Mouse (Mus musculus) hindbrain, embryonic 16.5 days (tissue): Measurements from ENCODE around the gene Il16. TPM values are rescaled to one million over a fixed set of nuclear protein-coding genes. Genes with fewer than 3 reads are reported as not detected.

Source experiments
- ATAC-seq: fragments of 200-750 bp; cut with Nextera tagmentation; 2 replicates; pipeline ENCODE4 v1.8.0; 2017; ENCODE audit warnings: moderate TSS enrichment, moderate library complexity
- H3K27ac ChIP-seq: fragments of 300-500 bp; sonication (generic); 2 replicates; pipeline ENCODE4 v1.5.1; 2014; ENCODE audit warnings: low read depth, mild to moderate bottlenecking, control low read depth, low read length, moderate library complexity
- H3K27me3 ChIP-seq: fragments of 300-500 bp; sonication (generic); replicated peaks from 2 replicates; pipeline ENCODE4 v1.6.1; 2014; ENCODE audit warnings: low read length; ENCODE audit not compliant: control insufficient read depth, insufficient read depth
- H3K36me3 ChIP-seq: fragments of 300-500 bp; sonication (generic); 2 replicates; pipeline ENCODE4 v1.6.1; 2014; ENCODE audit warnings: mild to moderate bottlenecking, low read length, moderate library complexity, mixed read lengths; ENCODE audit not compliant: control insufficient read depth, insufficient read depth
- H3K4me1 ChIP-seq: fragments of 300-500 bp; sonication (generic); 2 replicates; pipeline ENCODE4 v1.6.1; 2014; ENCODE audit warnings: low read depth, low read length; ENCODE audit not compliant: control insufficient read depth, insufficient read depth
- H3K4me2 ChIP-seq: fragments of 300-500 bp; sonication (generic); 2 replicates; pipeline ENCODE4 v1.6.1; 2014; ENCODE audit warnings: mild to moderate bottlenecking, low read length, control low read depth, moderate library complexity
- H3K4me3 ChIP-seq: fragments of 300-500 bp; sonication (generic); 2 replicates; pipeline ENCODE4 v1.5.1; 2014; ENCODE audit warnings: mild to moderate bottlenecking, low read length, control low read depth, moderate library complexity
- H3K9ac ChIP-seq: fragments of 300-500 bp; sonication (generic); 2 replicates; pipeline ENCODE4 v1.6.1; 2014; ENCODE audit warnings: low read depth, mild to moderate bottlenecking, control low read depth, low read length, moderate library complexity
- H3K9me3 ChIP-seq: fragments of 300-500 bp; sonication (generic); 2 replicates; pipeline ENCODE4 v1.6.1; 2014; ENCODE audit warnings: mild to moderate bottlenecking, low read length, moderate library complexity; ENCODE audit not compliant: control insufficient read depth
- WGBS: fragments of 180-500 bp; shearing (Covaris S2); extraction: QIAGEN DNeasy Blood & Tissue Kit; methylation state at CpG from one replicate; pipeline ENCODE4 v1.1.7; 2014; 5-methylcytosine and 5-hydroxymethylcytosine counted together
- polyA plus RNA-seq: library from polyadenylated mRNA; unstranded; fragments of >200 nt; fragmentation: Nextera tagmentation; extraction: Ambion mirVana; gene quantifications from 2 replicates; pipeline ENCODE4 v1.2.1, GENCODE M21; 2015

The Il16 gene
- 1.1 and 1.2 TPM in 2 replicates for polyA plus RNA-seq

DNA sequence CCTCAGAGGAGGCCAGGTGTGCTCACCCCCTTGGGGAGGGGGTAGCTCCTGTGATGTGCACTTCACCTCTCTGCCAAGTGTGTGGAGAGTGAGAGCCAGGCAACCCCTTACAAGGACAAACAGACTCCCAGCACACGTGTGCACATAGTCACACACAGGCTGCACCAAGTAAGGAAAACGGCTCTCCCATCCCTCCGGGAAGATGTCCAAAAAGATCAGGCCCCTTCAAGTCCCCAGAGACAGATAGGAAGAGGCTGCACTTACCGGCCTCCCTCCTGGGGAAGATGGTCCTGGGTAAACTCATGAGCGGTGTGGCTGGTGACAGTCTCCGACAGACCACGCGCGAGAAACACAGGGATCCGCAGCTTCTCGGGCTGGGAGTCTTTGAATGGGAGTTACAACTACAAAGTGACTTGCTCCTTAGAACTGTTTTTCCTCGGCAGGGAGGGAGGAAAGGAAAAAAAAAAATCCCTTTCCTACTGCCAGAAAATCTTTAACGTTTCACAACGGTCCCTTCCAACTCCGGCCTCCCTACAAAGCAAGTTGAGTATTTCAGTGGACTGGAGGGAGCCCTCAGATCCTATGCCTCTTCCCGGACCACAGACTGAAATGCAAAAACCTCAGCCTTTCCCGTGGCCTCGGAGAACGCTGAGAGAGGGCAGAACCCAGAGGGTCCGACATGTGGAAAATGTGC, at the start of gene Il16:
TSS of gene Il16 (minus strand) at position 314 of the 694 bp plus-strand sequence.
- ATAC-seq: peak; percentile 39; the same call in 1 of the 2 replicates
- Histone ChIP-seq H3K27ac (no peak within 1 kb of the TSS), H3K4me1 (peaks cover 3% of the 10 kb centered on the region; the same call in 1 of the 2 replicates), H3K4me3 (no peak within 1 kb of the TSS), H3K9ac (no peak within 1 kb of the TSS), H3K27me3 (no peaks in the 10 kb centered on the region; the same call in 1 of the 2 replicates), H3K36me3 (no peaks in the 10 kb centered on the region), H3K9me3 (no peaks in the 10 kb centered on the region), H3K4me2 (peak within 1 kb of the TSS; percentile 5; the same call in 1 of the 2 replicates)
- WGBS: 43% methylated on average over 20 of the region's 20 CpGs

- no peak within 1 kb of the TSS for H3K27ac ChIP-seq
- H3K4me2 ChIP-seq: peak within 1 kb of the TSS; percentile 52
- no peak within 1 kb of the TSS for H3K9ac ChIP-seq
- 5% methylated on average over 14 of the region's 14 CpGs for WGBS
- peak within 1 kb of the TSS; percentile 18 for H3K4me3 ChIP-seq
- peaks cover 4% of the 10 kb centered on the region; the same call in 1 of the 2 replicates for H3K4me1 ChIP-seq
- ATAC-seq: peak; percentile 98
- no peaks in the 10 kb centered on the region for H3K36me3 ChIP-seq
- H3K27me3 ChIP-seq: no peaks in the 10 kb centered on the region
- no peaks in the 10 kb centered on the region for H3K9me3 ChIP-seq
Measured at GRCm38 (mm10) chr7:83794705-83795104, 49.2 kb upstream of the Il16 start, which contains the start of gene Cfap161. Gene Cfap161 (minus strand): TSS chr7:83794880.

DNA sequence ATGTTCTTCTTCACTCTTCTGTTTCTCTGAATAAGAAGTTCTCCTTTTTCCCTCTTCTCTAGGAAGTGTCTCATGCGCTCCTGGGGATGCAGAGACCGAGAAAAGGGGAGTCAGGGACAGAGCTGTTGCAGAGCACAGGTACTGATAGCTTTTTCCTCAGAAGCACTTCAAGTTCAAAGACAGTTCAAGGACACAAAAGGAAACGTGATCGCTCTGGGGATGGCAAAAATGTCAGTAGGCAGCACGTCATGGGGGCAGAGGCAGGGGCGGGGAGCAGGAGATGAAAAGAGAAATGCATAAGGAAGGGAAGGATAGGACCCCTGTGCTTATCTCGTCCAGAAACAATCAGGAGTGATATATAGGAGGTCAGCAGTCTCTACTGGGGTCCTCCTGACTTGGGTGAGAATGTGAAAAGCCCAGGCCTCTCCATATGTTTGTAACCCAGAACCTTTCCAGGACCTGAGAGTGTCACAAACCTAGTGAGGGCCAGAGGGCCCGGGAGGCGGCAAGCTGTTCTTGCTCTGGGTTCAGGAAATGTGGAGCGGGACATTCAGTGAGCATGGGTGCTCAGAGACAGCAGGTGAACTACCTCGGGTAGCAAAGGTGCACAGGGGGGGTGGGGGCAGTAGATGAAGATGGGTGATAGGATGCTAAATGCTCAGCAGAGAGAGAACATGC, 48.6 kb upstream of the Il16 start:
- peak overlapping the region; percentile 52 for H3K4me2 ChIP-seq
- 47% methylated on average over 11 of the region's 11 CpGs for WGBS

GRCm38 (mm10) chr7:83780881-83781280, 35.4 kb upstream of the Il16 start:
- no peak overlapping the region for H3K27ac ChIP-seq
- no peak overlapping the region for H3K4me2 ChIP-seq
- ATAC-seq: no peak
- no peaks in the 10 kb centered on the region for H3K4me1 ChIP-seq
- H3K36me3 ChIP-seq: no peaks in the 10 kb centered on the region
- no peak overlapping the region for H3K4me3 ChIP-seq
- WGBS: 81% methylated on average over 4 of the region's 4 CpGs
- no peaks in the 10 kb centered on the region for H3K9me3 ChIP-seq
- H3K27me3 ChIP-seq: no peaks in the 10 kb centered on the region
- H3K9ac ChIP-seq: no peak overlapping the region

More for the DNA sequence above, 48.6 kb upstream of the Il16 start:
- ATAC-seq: no peak
- Histone ChIP-seq H3K27ac (no peak overlapping the region), H3K27me3 (no peaks in the 10 kb centered on the region), H3K9me3 (no peaks in the 10 kb centered on the region), H3K9ac (no peak overlapping the region), H3K36me3 (no peaks in the 10 kb centered on the region), H3K4me1 (peaks cover 4% of the 10 kb centered on the region; the same call in 1 of the 2 replicates), H3K4me3 (peak overlapping the region; percentile 18)

DNA sequence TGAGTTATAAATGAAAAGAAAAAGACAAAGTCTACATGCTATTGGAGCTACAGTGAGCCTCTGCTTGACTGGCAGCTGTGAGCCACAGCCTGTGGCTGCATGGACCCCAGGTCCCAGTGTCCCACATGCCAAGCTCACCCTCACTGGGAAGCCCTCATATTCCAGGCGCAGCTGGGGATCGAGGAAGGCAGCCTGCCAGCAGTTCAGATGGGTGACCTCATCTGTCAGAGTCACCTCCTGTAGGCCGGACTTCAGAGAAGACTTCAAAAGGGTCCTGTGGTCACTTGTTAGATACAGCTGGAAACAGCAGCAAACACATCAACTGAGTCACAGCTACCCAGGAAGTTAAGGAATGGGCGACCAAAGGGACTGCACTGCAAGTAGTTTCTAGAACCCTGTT, 34.5 kb upstream of the Il16 start:
- 78% methylated on average over 4 of the region's 4 CpGs for WGBS
- no peaks in the 10 kb centered on the region for H3K36me3 ChIP-seq
- no peak for ATAC-seq
- H3K9ac ChIP-seq: no peak overlapping the region
- no peak overlapping the region for H3K4me2 ChIP-seq
- H3K27ac ChIP-seq: no peak overlapping the region
- no peaks in the 10 kb centered on the region for H3K4me1 ChIP-seq
- H3K9me3 ChIP-seq: no peaks in the 10 kb centered on the region
- H3K4me3 ChIP-seq: no peak overlapping the region
- no peaks in the 10 kb centered on the region for H3K27me3 ChIP-seq

GRCm38 (mm10) chr7:83779028-83779427, 33.5 kb upstream of the Il16 start:
- no peaks in the 10 kb centered on the region for H3K9me3 ChIP-seq
- H3K4me2 ChIP-seq: no peak overlapping the region
- no peak overlapping the region for H3K27ac ChIP-seq
- 76% methylated on average over 2 of the region's 2 CpGs for WGBS
- no peaks in the 10 kb centered on the region for H3K36me3 ChIP-seq
- no peak for ATAC-seq
- no peak overlapping the region for H3K4me3 ChIP-seq
- no peaks in the 10 kb centered on the region for H3K27me3 ChIP-seq
- no peaks in the 10 kb centered on the region for H3K4me1 ChIP-seq
- H3K9ac ChIP-seq: no peak overlapping the region

DNA sequence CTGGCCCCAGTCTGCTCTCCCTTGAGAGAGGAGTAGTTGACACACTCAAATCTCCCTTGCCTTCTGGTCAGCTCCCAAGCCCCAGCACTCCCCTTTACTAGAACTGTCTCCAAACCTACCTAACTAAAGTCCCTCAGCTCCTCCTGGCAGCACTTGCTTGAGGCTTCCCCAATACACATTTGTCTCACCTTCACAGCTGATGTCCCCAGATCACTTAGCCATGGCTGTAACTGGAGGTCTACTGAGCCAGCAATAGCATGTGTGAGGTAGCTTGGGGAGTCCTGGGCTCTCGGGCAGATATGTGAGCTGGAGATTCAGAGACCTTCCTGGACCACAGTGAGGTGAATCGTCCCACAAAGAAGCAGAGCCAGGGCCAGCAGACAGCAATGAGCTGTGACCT, 33.0 kb upstream of the Il16 start:
- Histone ChIP-seq H3K36me3 (no peaks in the 10 kb centered on the region), H3K4me3 (no peak overlapping the region), H3K9me3 (no peaks in the 10 kb centered on the region), H3K4me1 (no peaks in the 10 kb centered on the region), H3K9ac (no peak overlapping the region), H3K4me2 (no peak overlapping the region), H3K27ac (no peak overlapping the region), H3K27me3 (no peaks in the 10 kb centered on the region)
- no peak for ATAC-seq
- 68% methylated on average over 2 of the region's 2 CpGs for WGBS

GRCm38 (mm10) chr7:83774721-83775120, 29.2 kb upstream of the Il16 start:
- H3K27me3 ChIP-seq: no peaks in the 10 kb centered on the region
- H3K4me1 ChIP-seq: no peaks in the 10 kb centered on the region; the same call in 1 of the 2 replicates
- WGBS: 32% methylated on average over 5 of the region's 5 CpGs
- no peak overlapping the region for H3K27ac ChIP-seq
- H3K36me3 ChIP-seq: no peaks in the 10 kb centered on the region
- no peak for ATAC-seq
- no peak overlapping the region for H3K9ac ChIP-seq
- no peak overlapping the region for H3K4me3 ChIP-seq
- peak overlapping the region; percentile 23; the same call in 1 of the 2 replicates for H3K4me2 ChIP-seq
- H3K9me3 ChIP-seq: no peaks in the 10 kb centered on the region

- no peak for ATAC-seq
- Histone ChIP-seq H3K27ac (no peak overlapping the region), H3K4me2 (no peak overlapping the region), H3K9ac (no peak overlapping the region), H3K4me1 (no peaks in the 10 kb centered on the region), H3K4me3 (no peak overlapping the region), H3K27me3 (no peaks in the 10 kb centered on the region), H3K36me3 (no peaks in the 10 kb centered on the region), H3K9me3 (no peaks in the 10 kb centered on the region)
- 61% methylated on average over 3 of the region's 3 CpGs for WGBS
Measured at GRCm38 (mm10) chr7:83763674-83764073, 18.1 kb upstream of the Il16 start.
